Mouse (Mus musculus): ENCODE measurements around the gene D630045J12Rik. TPM values are rescaled to one million over a fixed set of nuclear protein-coding genes. Genes with fewer than 3 reads are reported as not detected.

D630045J12Rik gene
- polyA plus RNA-seq, 2 experiments, result 0.10 to 0.31 TPM

DNA sequence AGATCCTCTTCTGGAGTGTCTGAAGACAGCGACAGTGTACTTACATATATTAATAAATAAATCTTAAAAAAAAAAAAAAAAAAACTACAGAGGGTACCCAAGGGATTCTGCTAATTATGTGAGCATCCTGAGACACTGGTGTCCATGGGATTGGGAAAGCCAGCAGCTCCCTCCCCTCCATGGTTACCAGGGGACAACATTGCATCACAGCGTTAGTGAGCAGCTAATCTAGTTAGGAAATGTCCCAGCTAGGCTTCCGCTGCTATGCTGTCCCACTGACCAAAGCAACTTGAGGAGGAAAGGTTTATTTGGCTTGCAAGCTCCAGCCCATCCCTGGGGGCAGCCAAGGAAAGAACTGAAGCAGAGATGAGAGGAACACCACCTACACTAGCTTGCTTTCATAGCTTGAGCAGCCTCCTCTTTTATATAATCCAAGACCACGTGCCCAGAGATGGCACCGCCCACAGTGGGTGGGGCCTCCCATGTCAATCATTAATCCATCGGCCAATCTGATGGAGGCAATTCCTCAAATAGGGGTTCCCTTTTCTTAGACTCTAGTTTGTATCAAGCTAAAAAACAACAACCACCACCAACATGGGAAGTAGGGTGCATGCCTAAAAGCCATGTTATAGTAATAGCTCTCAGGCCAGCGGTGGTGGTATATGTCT is 17.7 kb downstream of the D630045J12Rik start:
- 60% methylated on average over 7 of the region's 7 CpGs for WGBS (ENCODE audit: insufficient replicate concordance)
- TF ChIP-seq EP300 (IDR thresholded peaks at IDR 0.05; ENCODE audit: low read depth) (no peak), CTCF (IDR thresholded peaks at IDR 0.05; ENCODE audit: low read depth) (no peak)
- H3K4me1 ChIP-seq (replicated peaks; ENCODE audit: control insufficient read depth in 2 of 2, insufficient read depth in 2 of 2, low read length in 1 of 2), result 0 out of 4 replicates have a peak, but pooled peaks cover 0 to 1% of the 10 kb centered on the region in 2 experiments
- no peaks in the 10 kb centered on the region for H3K9me3 ChIP-seq (ENCODE audit: control insufficient read depth, low read length)
- H3K27ac ChIP-seq, result no peak overlapping the region
- ATAC-seq (ENCODE audit: insufficient read depth) (no peak), DNase-seq (ENCODE audit: low read depth in 3 of 3, low spot score in 3 of 3) (no peak)
- H3K4me2 ChIP-seq (ENCODE audit: low read depth), result no peak overlapping the region
- H3K36me3 ChIP-seq (replicated peaks; ENCODE audit: control insufficient read depth, insufficient read depth, low read depth), result no peaks in the 10 kb centered on the region
- no peak overlapping the region for H3K9ac ChIP-seq (replicated peaks)
- H3K27me3 ChIP-seq (ENCODE audit: control insufficient read depth, insufficient read depth, low read length), result no peaks in the 10 kb centered on the region
- no peak overlapping the region for H3K4me3 ChIP-seq (ENCODE audit: insufficient read depth in 1 of 2, low read depth in 2 of 2, low read length in 2 of 2)

DNA sequence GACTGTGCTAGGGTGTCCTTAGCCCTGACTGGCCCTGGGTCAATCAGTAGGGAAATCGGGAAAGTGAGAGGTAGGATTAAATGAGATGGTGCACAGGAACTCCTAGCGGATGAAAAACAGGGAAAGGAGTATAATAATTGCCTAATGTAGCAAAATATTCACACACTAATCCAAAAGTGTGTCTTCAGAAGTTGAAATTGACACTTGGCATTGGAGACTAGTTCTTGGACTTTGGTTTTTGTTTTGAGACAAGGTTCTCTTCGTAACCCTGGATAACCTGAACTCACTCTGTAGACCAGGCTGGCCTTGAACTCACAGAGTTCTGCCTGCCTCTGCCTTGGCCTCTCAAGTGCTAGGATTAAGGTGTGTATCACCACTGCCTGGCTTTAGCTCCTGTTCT is 20.0 kb downstream of the D630045J12Rik start:
- Histone ChIP-seq H3K9ac (replicated peaks) (no peak overlapping the region), H3K9me3 (ENCODE audit: control insufficient read depth, low read length) (no peaks in the 10 kb centered on the region), H3K36me3 (replicated peaks; ENCODE audit: control insufficient read depth, insufficient read depth, low read depth) (no peaks in the 10 kb centered on the region), H3K4me3 (ENCODE audit: insufficient read depth in 1 of 2, low read depth in 2 of 2, low read length in 2 of 2) (no peak overlapping the region), H3K27ac (no peak overlapping the region), H3K4me2 (ENCODE audit: low read depth) (no peak overlapping the region), H3K27me3 (ENCODE audit: control insufficient read depth, insufficient read depth, low read length) (no peaks in the 10 kb centered on the region), H3K4me1 (replicated peaks; ENCODE audit: control insufficient read depth in 2 of 2, insufficient read depth in 2 of 2, low read length in 1 of 2) (0 out of 4 replicates have a peak, but pooled peaks cover 0 to 1% of the 10 kb centered on the region in 2 experiments)
- DNase-seq (ENCODE audit: low read depth in 3 of 3, low spot score in 3 of 3) (no peak), ATAC-seq (ENCODE audit: insufficient read depth) (no peak)
- WGBS (ENCODE audit: insufficient replicate concordance), result 60% methylated on average over 3 of the region's 3 CpGs
- TF ChIP-seq EP300 (IDR thresholded peaks at IDR 0.05; ENCODE audit: low read depth) (no peak), CTCF (IDR thresholded peaks at IDR 0.05; ENCODE audit: low read depth) (no peak)

DNA sequence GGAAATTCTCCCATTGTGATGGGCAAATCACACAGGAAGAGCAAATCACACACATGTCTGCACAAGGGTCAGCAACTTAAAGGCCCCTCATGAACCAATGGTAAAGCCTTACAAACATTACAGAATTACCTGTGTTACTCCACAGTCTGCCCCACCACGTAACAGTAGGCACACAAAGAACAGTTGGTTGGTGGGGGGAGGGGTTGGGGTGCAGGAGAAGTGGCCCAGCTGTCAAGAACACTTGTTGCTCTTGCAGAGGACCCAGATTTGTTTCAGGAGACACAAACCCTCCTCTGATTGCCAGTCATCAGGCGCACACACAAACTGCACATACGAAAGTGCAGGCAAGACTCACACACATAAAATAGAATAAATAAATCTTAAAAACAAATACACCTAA is 20.9 kb downstream of the D630045J12Rik start:
- H3K27ac ChIP-seq, result no peak overlapping the region
- no peak overlapping the region for H3K9ac ChIP-seq (replicated peaks)
- H3K36me3 ChIP-seq (replicated peaks; ENCODE audit: control insufficient read depth, insufficient read depth, low read depth), result no peaks in the 10 kb centered on the region
- 61% methylated on average over 3 of the region's 3 CpGs for whole genome bisulfite sequencing (ENCODE audit: insufficient replicate concordance)
- no peak for ATAC-seq (ENCODE audit: insufficient read depth)
- H3K9me3 ChIP-seq (ENCODE audit: control insufficient read depth, low read length), result no peaks in the 10 kb centered on the region
- no peak for DNase-seq (ENCODE audit: low read depth in 3 of 3, low spot score in 3 of 3)
- H3K4me3 ChIP-seq (ENCODE audit: insufficient read depth in 1 of 2, low read depth in 2 of 2, low read length in 2 of 2), result no peak overlapping the region
- H3K27me3 ChIP-seq (ENCODE audit: control insufficient read depth, insufficient read depth, low read length), result no peaks in the 10 kb centered on the region
- H3K4me2 ChIP-seq (ENCODE audit: low read depth), result no peak overlapping the region
- TF ChIP-seq CTCF (IDR thresholded peaks at IDR 0.05; ENCODE audit: low read depth), result no peak
- H3K4me1 ChIP-seq (replicated peaks; ENCODE audit: control insufficient read depth in 2 of 2, insufficient read depth in 2 of 2, low read length in 1 of 2), result 0 out of 4 replicates have a peak, but pooled peaks cover 0 to 1% of the 10 kb centered on the region in 2 experiments

DNA sequence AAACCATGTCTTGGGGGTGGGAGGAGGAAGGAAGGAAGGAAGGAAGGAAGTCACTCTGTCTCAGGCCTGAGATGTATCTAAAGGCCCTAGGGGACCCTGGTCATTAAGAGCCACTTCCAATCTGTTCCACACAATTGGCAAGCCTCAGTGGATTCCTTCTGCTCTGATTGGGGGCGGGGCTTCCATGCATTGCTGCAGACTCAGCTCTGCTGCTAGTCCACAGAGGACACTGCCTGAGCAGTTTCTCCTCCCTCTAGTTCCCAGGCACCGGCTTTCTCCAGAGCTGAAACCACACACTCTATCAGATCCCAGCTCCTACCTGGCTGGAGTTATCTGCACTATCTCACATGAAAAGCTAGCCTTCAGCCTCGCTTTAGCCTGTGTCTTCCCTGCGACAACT is 21.8 kb downstream of the D630045J12Rik start:
- ATAC-seq (ENCODE audit: insufficient read depth), result no peak
- H3K9ac ChIP-seq (replicated peaks), result no peak overlapping the region
- 60% methylated on average over 4 of the region's 4 CpGs for WGBS (ENCODE audit: insufficient replicate concordance)

DNA sequence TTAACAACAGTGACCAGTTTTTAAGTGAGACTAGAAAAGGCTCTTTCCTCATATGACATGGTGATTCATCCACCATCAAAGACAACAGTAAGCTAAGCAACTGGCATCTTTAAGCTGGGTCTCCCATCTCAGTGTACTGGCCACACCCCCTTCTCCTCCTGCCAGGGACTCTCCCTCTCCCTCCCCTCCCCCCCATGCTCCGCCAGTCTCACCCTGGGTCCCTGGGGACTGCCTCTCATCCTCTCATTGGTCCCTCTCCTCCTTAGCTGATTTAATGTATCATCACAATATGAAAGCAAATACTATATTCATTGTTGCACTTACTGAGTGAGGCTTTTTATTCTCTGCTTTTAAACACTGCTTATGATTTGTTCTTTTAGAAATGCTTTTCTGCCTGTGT is 29.7 kb downstream of the D630045J12Rik start:
- ATAC-seq (ENCODE audit: insufficient read depth), result no peak
- WGBS (ENCODE audit: insufficient replicate concordance), result 53% methylated on average over 1 of the region's 1 CpGs

More for the DNA sequence above, 21.8 kb downstream of the D630045J12Rik start:
- TF ChIP-seq CTCF (IDR thresholded peaks at IDR 0.05; ENCODE audit: low read depth), result no peak
- no peak for TF ChIP-seq EP300 (IDR thresholded peaks at IDR 0.05; ENCODE audit: low read depth)
- Histone ChIP-seq H3K4me2 (ENCODE audit: low read depth) (no peak overlapping the region), H3K36me3 (replicated peaks; ENCODE audit: control insufficient read depth, insufficient read depth, low read depth) (no peaks in the 10 kb centered on the region), H3K27me3 (ENCODE audit: control insufficient read depth, insufficient read depth, low read length) (no peaks in the 10 kb centered on the region), H3K4me3 (ENCODE audit: insufficient read depth in 1 of 2, low read depth in 2 of 2, low read length in 2 of 2) (no peak overlapping the region), H3K9me3 (ENCODE audit: control insufficient read depth, low read length) (no peaks in the 10 kb centered on the region), H3K27ac (no peak overlapping the region), H3K4me1 (replicated peaks; ENCODE audit: control insufficient read depth in 2 of 2, insufficient read depth in 2 of 2, low read length in 1 of 2) (0 out of 4 replicates have a peak, but pooled peaks cover 0 to 1% of the 10 kb centered on the region in 2 experiments)
- DNase-seq (ENCODE audit: low read depth in 3 of 3, low spot score in 3 of 3), result no peak

More for the DNA sequence above, 29.7 kb downstream of the D630045J12Rik start:
- no peaks in the 10 kb centered on the region for H3K36me3 ChIP-seq (replicated peaks; ENCODE audit: control insufficient read depth, insufficient read depth, low read depth)
- H3K9ac ChIP-seq (replicated peaks), result no peak overlapping the region
- TF ChIP-seq CTCF (IDR thresholded peaks at IDR 0.05; ENCODE audit: low read depth), result no peak
- TF ChIP-seq EP300 (IDR thresholded peaks at IDR 0.05; ENCODE audit: low read depth), result no peak
- no peak overlapping the region for H3K27ac ChIP-seq
- H3K9me3 ChIP-seq (ENCODE audit: control insufficient read depth, low read length), result no peaks in the 10 kb centered on the region
- no peak overlapping the region for H3K4me2 ChIP-seq (ENCODE audit: low read depth)
- no peak for DNase-seq (ENCODE audit: low read depth in 3 of 3, low spot score in 3 of 3)
- no peaks in the 10 kb centered on the region for H3K4me1 ChIP-seq (replicated peaks; ENCODE audit: control insufficient read depth in 2 of 2, insufficient read depth in 2 of 2, low read length in 1 of 2)
- H3K27me3 ChIP-seq (ENCODE audit: control insufficient read depth, insufficient read depth, low read length), result no peaks in the 10 kb centered on the region
- H3K4me3 ChIP-seq (ENCODE audit: insufficient read depth in 1 of 2, low read depth in 2 of 2, low read length in 2 of 2), result no peak overlapping the region
